Mouse (Mus musculus): ENCODE results near the gene Tle2.

DNA sequence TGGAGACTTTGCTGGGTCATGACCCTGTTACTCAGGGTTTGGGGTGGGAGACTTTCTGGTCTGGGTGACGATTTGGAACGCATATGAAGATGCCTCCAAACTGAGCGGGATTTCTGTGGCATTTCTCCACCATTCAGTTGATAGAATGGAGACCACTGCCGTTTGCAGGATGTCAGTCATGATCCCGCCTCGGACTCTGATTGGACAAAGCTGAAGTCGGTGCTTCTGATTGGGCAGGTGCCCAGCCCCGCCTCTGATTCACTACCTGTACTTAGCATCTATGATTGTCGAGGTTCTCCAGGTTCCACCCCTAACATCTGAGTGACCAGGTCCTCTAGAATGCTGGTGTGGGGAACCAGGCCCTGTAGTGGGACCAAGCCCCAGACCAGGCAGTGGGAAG, 46.4 kb downstream of the Tle2 start:
- TF ChIP-seq TAL1 (IDR thresholded peaks at IDR 0.05; ENCODE audit: low read length) (no peak), E2F4 (IDR thresholded peaks at IDR 0.05; ENCODE audit: borderline replicate concordance, low read depth, low read length) (no peak), POLR2AphosphoS5 (IDR thresholded peaks at IDR 0.05; ENCODE audit: borderline replicate concordance, low read depth, low read length) (no peak), ZMIZ1 (IDR thresholded peaks at IDR 0.05; ENCODE audit: low read depth, low read length) (no peak), HCFC1 (IDR thresholded peaks at IDR 0.05; ENCODE audit: low read depth, low read length) (no peak), POLR2A (IDR thresholded peaks at IDR 0.05; ENCODE audit: control insufficient read depth in 1 of 2, insufficient read depth in 1 of 2, low read depth in 1 of 2, low read length in 2 of 2, poor library complexity in 1 of 2) (no peak), GABPA (IDR thresholded peaks at IDR 0.05; ENCODE audit: low read depth, low read length) (no peak), CTCF (IDR thresholded peaks at IDR 0.05 in 2 of 3, conservative IDR thresholded peaks at IDR 0.05 in 1 of 3; ENCODE audit: control insufficient read depth in 1 of 3, insufficient read depth in 1 of 3, low read depth in 2 of 3, low read length in 3 of 3, poor library complexity in 1 of 3, severe bottlenecking in 1 of 3) (no peak), MAFK (IDR thresholded peaks at IDR 0.05; ENCODE audit: borderline replicate concordance, low read depth, low read length) (no peak), USF1 (IDR thresholded peaks at IDR 0.05; ENCODE audit: low read depth, low read length) (no peak), ETS1 (IDR thresholded peaks at IDR 0.05; ENCODE audit: low read depth, low read length) (no peak)

Data from MEL (cell line).